Mouse (Mus musculus) ES-Bruce4 (cell line): Measurements from ENCODE around the gene Mtfr1l. TPM values are rescaled to one million over a fixed set of nuclear protein-coding genes. Genes with fewer than 3 reads are reported as not detected.

Source experiments
- H3K27ac ChIP-seq: 2 replicates; pipeline ENCODE4 v1.5.1; 2012; ENCODE audit warnings: low read length, inconsistent platforms; ENCODE audit not compliant: insufficient read depth
- H3K27me3 ChIP-seq: 2 replicates; pipeline ENCODE4 v1.6.1; 2012; ENCODE audit warnings: mild to moderate bottlenecking, low read length, inconsistent platforms; ENCODE audit not compliant: control insufficient read depth, poor library complexity, insufficient read depth, severe bottlenecking
- H3K36me3 ChIP-seq: 2 replicates; pipeline ENCODE4 v1.6.1; 2012; ENCODE audit warnings: inconsistent platforms, mild to moderate bottlenecking, low read length, moderate library complexity; ENCODE audit not compliant: control insufficient read depth, poor library complexity, insufficient read depth, severe bottlenecking
- H3K4me1 ChIP-seq: one replicate; pipeline ENCODE4 v1.8.1; 2011; ENCODE audit warnings: low read length; ENCODE audit not compliant: control insufficient read depth, insufficient read depth
- H3K4me3 ChIP-seq: 2 replicates; pipeline ENCODE4 v1.5.1; 2011; ENCODE audit warnings: low read depth, mild to moderate bottlenecking, low read length
- H3K9ac ChIP-seq: 2 replicates; pipeline ENCODE4 v1.6.1; 2012; ENCODE audit warnings: low read depth, mild to moderate bottlenecking, inconsistent platforms; ENCODE audit not compliant: poor library complexity, severe bottlenecking
- H3K9me3 ChIP-seq: replicated peaks from 2 replicates; pipeline ENCODE4 v1.6.1; 2012; ENCODE audit warnings: mild to moderate bottlenecking, low read length, inconsistent platforms; ENCODE audit not compliant: control insufficient read depth, poor library complexity, insufficient read depth, severe bottlenecking
- CTCF ChIP-seq: IDR thresholded peaks from one replicate; pipeline ENCODE4 v1.8.1; 2011; ENCODE audit warnings: low read depth, low read length
- EP300 ChIP-seq: IDR thresholded peaks from 2 replicates; pipeline ENCODE4 v1.6.1; 2011; ENCODE audit warnings: low read depth, low read length; ENCODE audit not compliant: insufficient read depth
- POLR2A ChIP-seq: IDR thresholded peaks from one replicate; pipeline ENCODE4 v1.8.1; 2011; ENCODE audit warnings: low read length; ENCODE audit not compliant: insufficient read depth
- polyA plus RNA-seq: library from polyadenylated mRNA; stranded (reverse); fragments of >200 nt; gene quantifications from 2 replicates; pipeline ENCODE4 v1.2.4, GENCODE M21; 2011; ENCODE audit warnings: low read depth; ENCODE audit not compliant: missing spikeins, insufficient read depth, insufficient read length

Gene Mtfr1l
- polyA plus RNA-seq, 1 experiment = 51.9 TPM

GRCm38 (mm10) chr4:134578407-134578806, 43.2 kb upstream of the Mtfr1l start:
- Histone ChIP-seq H3K36me3 (no peaks in the 10 kb centered on the region), H3K9ac (no peak overlapping the region), H3K4me3 (no peak overlapping the region), H3K9me3 (no peaks in the 10 kb centered on the region), H3K27ac (no peak overlapping the region), H3K4me1 (no peaks in the 10 kb centered on the region), H3K27me3 (no peaks in the 10 kb centered on the region)
- TF ChIP-seq POLR2A = no peak
- no peak for TF ChIP-seq CTCF

GRCm38 (mm10) chr4:134577281-134577680, 42.1 kb upstream of the Mtfr1l start:
- Histone ChIP-seq H3K9me3 (no peaks in the 10 kb centered on the region), H3K36me3 (no peaks in the 10 kb centered on the region), H3K9ac (no peak overlapping the region), H3K4me3 (no peak overlapping the region), H3K27me3 (no peaks in the 10 kb centered on the region), H3K4me1 (no peaks in the 10 kb centered on the region), H3K27ac (no peak overlapping the region)
- TF ChIP-seq POLR2A (no peak), EP300 (no peak), CTCF (no peak)

DNA sequence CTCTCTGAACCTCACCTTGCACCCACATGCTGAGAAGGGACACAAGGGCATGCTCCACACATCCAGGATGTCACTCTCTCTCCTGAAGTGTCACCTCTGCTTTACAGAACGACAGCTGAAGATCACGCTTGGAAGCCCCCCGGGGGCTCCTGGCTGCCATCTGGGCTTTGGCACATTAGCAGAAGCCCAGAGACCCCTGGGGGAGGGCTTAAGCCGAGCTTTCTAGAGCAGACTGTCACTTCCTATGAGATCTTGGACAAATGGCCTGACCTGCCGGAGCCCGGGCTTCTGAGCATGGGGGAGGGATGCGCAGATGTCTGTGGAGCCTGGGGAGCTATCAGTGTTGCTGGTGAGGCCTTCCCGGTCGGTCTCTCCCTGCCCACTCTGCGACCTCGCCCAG, 40.3 kb upstream of the Mtfr1l start:
- Histone ChIP-seq H3K9ac (no peak overlapping the region), H3K27me3 (no peaks in the 10 kb centered on the region), H3K36me3 (no peaks in the 10 kb centered on the region), H3K4me1 (no peaks in the 10 kb centered on the region), H3K4me3 (no peak overlapping the region), H3K27ac (no peak overlapping the region), H3K9me3 (no peaks in the 10 kb centered on the region)
- no peak for TF ChIP-seq POLR2A
- TF ChIP-seq EP300 = no peak
- TF ChIP-seq CTCF = no peak

- Histone ChIP-seq H3K9me3 (no peaks in the 10 kb centered on the region), H3K27me3 (no peaks in the 10 kb centered on the region), H3K36me3 (no peaks in the 10 kb centered on the region), H3K4me3 (no peak overlapping the region), H3K4me1 (no peaks in the 10 kb centered on the region), H3K27ac (no peak overlapping the region), H3K9ac (no peak overlapping the region)
- TF ChIP-seq POLR2A (no peak), CTCF (no peak), EP300 (no peak)
These were observed 37.5 kb upstream of the Mtfr1l start for GRCm38 (mm10) chr4:134572449-134573300.

- TF ChIP-seq EP300 = no peak
- TF ChIP-seq POLR2A = no peak
- TF ChIP-seq CTCF = no peak
- Histone ChIP-seq H3K4me3 (no peak overlapping the region), H3K36me3 (no peaks in the 10 kb centered on the region), H3K9ac (no peak overlapping the region), H3K27me3 (no peaks in the 10 kb centered on the region), H3K4me1 (no peaks in the 10 kb centered on the region), H3K9me3 (no peaks in the 10 kb centered on the region), H3K27ac (no peak overlapping the region)
These were observed 35.7 kb upstream of the Mtfr1l start for GRCm38 (mm10) chr4:134570704-134571451.

DNA sequence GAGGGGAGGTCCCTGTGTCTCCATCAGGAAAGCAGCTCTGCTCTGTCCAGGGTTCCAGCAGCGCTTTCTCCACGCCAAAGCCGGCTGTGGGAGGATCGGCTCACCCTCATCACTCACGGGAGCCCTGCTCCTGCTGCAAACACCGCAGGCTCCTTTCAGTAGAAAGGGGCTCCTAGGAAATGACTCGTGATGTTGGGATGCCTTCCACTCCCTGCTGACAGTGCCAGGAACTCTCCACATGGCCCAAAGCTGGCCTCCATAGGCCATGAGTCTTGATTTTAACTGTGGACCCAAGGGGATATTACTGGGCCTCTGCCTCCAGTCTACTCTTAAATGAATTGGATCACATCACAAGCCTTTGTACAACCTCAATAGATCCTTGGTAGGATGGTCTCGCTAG, 34.6 kb upstream of the Mtfr1l start:
- TF ChIP-seq EP300 (no peak), POLR2A (no peak), CTCF (no peak)
- H3K4me1 ChIP-seq = no peaks in the 10 kb centered on the region
- no peaks in the 10 kb centered on the region for H3K27me3 ChIP-seq
- H3K27ac ChIP-seq = no peak overlapping the region
- no peak overlapping the region for H3K9ac ChIP-seq
- no peak overlapping the region for H3K4me3 ChIP-seq
- no peaks in the 10 kb centered on the region for H3K36me3 ChIP-seq
- no peaks in the 10 kb centered on the region for H3K9me3 ChIP-seq
